Mouse (Mus musculus): ENCODE measurements around the gene Cbx8. TPM values are rescaled to one million over a fixed set of nuclear protein-coding genes. Genes with fewer than 3 reads are reported as not detected.

Gene Cbx8
- 19.4 TPM for total RNA-seq (2023)

GRCm38 (mm10) chr11:119040600-119041324 is at the start of gene Cbx8:
Cbx8 (minus strand) TSS chr11:119040969.

GRCm38 (mm10) chr11:119086144-119086971 is 45.6 kb upstream of the Cbx8 start, which contains the start of gene Cbx4:
Cbx4 (minus strand) TSS chr11:119086221.

GRCm38 (mm10) chr11:119022895-119023615 is 17.7 kb downstream of the Cbx8 start, which contains the start of gene Cbx2:
Cbx2 (plus strand) TSS chr11:119022962.

DNA sequence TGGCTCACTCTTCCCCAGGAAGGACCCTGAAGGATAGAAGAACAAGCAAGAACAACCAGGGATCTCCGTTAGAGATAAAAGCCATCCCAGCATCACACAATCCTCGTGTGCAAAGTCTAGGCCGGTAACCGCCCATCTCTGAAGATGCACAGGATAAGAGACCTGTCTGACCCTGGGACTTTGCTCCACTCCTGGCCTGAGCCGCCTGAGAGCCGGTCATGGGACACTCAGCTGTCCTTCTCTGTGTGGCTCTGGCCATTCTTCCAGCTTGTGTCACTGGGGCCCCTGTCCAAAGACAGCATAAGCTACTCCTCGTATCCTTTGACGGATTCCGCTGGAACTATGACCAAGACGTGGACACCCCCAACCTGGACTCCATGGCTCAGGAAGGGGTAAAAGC is 52.8 kb downstream of the Cbx8 start, which contains the start of gene Enpp7:
Gene Enpp7, plus strand, starts transcription at position 190 of the 400 bp plus-strand sequence.

Other genes with a start within 250 kb of the Cbx8 start
- gene Rbfox3, start 129.4 kb downstream of the Cbx8 start, total RNA-seq (2023): not detected
- not detected for gene Enpp7, start 52.8 kb downstream of the Cbx8 start, total RNA-seq (2023)
- gene Cbx2, start 18.0 kb downstream of the Cbx8 start, total RNA-seq (2023): 7.0 TPM
- gene Cbx4, start 45.3 kb upstream of the Cbx8 start, total RNA-seq (2023): 124 TPM
- 3.5 TPM for gene Tbc1d16, start 187.5 kb upstream of the Cbx8 start, total RNA-seq (2023)
- 0.94 TPM for gene Ccdc40, start 187.6 kb upstream of the Cbx8 start, total RNA-seq (2023)
- gene Gaa, start 226.9 kb upstream of the Cbx8 start, total RNA-seq (2023): 36.2 TPM